Mouse (Mus musculus): ENCODE measurements at regions not wholly inside any gene's neighbourhood (a gene's known extent, or its start where the extent isn't known, plus 50 kb on each side); places are given as distances from the start of the nearest gene placed in this dataset.

GRCm38 (mm10) chr16:53201449-53201848 is 747.6 kb upstream of the Alcam start:
- H3K9ac ChIP-seq (ENCODE audit: insufficient read depth, low read depth) = no peak overlapping the region
- in situ Hi-C loops (cut with MboI; ENCODE audit: low pct_ligation_motif_present, low pct_unique_long_range_greater_than_20kb, low sequenced_read_pairs) (no loop called here), dilution Hi-C loops (cut with MboI; ENCODE audit: extremely low pct_ligation_motif_present, extremely low pct_unique_long_range_greater_than_20kb, low sequenced_read_pairs) (no loop called here)
- no peaks in the 10 kb centered on the region for H3K4me1 ChIP-seq (ENCODE audit: control insufficient read depth in 1 of 2, insufficient read depth in 2 of 2)
- H3K4me3 ChIP-seq (replicated peaks in 1 of 3; ENCODE audit: low read depth in 2 of 3, low read length in 2 of 3, poor library complexity in 1 of 3) = no peak overlapping the region
- TF ChIP-seq IRF4 (IDR thresholded peaks at IDR 0.05; ENCODE audit: low read depth, low read length) (no peak), EP300 (IDR thresholded peaks at IDR 0.05; ENCODE audit: low read length) (no peak), RCOR1 (conservative IDR thresholded peaks at IDR 0.05; ENCODE audit: low read depth, low read length) (no peak), MEF2A (IDR thresholded peaks at IDR 0.05; ENCODE audit: borderline replicate concordance, low read depth, low read length) (no peak), JUND (conservative IDR thresholded peaks at IDR 0.05; ENCODE audit: low read depth, low read length) (no peak), POLR2AphosphoS2 (IDR thresholded peaks at IDR 0.05; ENCODE audit: low read depth, low read length) (no peak), TCF12 (IDR thresholded peaks at IDR 0.05; ENCODE audit: low read depth, low read length) (no peak)
- DNase-seq (ENCODE audit: extremely low read depth) = no peak
- no peaks in the 10 kb centered on the region for H3K36me3 ChIP-seq (replicated peaks in 1 of 2; ENCODE audit: control insufficient read depth in 1 of 2, insufficient read depth in 1 of 2, low read length in 1 of 2)
- H3K27ac ChIP-seq (ENCODE audit: insufficient read depth, low read depth) = no peak overlapping the region
- H3K79me2 ChIP-seq (replicated peaks; ENCODE audit: control insufficient read depth, extremely low read depth, insufficient read depth, poor library complexity, severe bottlenecking) = no peaks in the 10 kb centered on the region
- H3K9me3 ChIP-seq (replicated peaks; ENCODE audit: low read length) = no peaks in the 10 kb centered on the region
- no peaks in the 10 kb centered on the region for H3K27me3 ChIP-seq (replicated peaks)
- no peak overlapping the region for H3K4me2 ChIP-seq (ENCODE audit: insufficient read depth, low read depth, poor library complexity, severe bottlenecking)

- DNase-seq (ENCODE audit: extremely low read depth) = no peak
- Histone ChIP-seq H3K9ac (ENCODE audit: insufficient read depth, low read depth) (no peak overlapping the region), H3K79me2 (replicated peaks; ENCODE audit: control insufficient read depth, extremely low read depth, insufficient read depth, poor library complexity, severe bottlenecking) (no peaks in the 10 kb centered on the region), H3K27me3 (replicated peaks) (no peaks in the 10 kb centered on the region), H3K4me3 (replicated peaks in 1 of 3; ENCODE audit: low read depth in 2 of 3, low read length in 2 of 3, poor library complexity in 1 of 3) (no peak overlapping the region), H3K36me3 (replicated peaks in 1 of 2; ENCODE audit: control insufficient read depth in 1 of 2, insufficient read depth in 1 of 2, low read length in 1 of 2) (no peaks in the 10 kb centered on the region), H3K9me3 (replicated peaks; ENCODE audit: low read length) (no peaks in the 10 kb centered on the region), H3K27ac (ENCODE audit: insufficient read depth, low read depth) (no peak overlapping the region), H3K4me1 (ENCODE audit: control insufficient read depth in 1 of 2, insufficient read depth in 2 of 2) (no peaks in the 10 kb centered on the region), H3K4me2 (ENCODE audit: insufficient read depth, low read depth, poor library complexity, severe bottlenecking) (no peak overlapping the region)
- TF ChIP-seq ZKSCAN1 (IDR thresholded peaks at IDR 0.05; ENCODE audit: borderline replicate concordance, low read depth, low read length) = no peak
- TF ChIP-seq MAZ (IDR thresholded peaks at IDR 0.05; ENCODE audit: low read depth, low read length) = no peak
- TF ChIP-seq ETS1 (conservative IDR thresholded peaks at IDR 0.05; ENCODE audit: low read depth, low read length) = no peak
- TF ChIP-seq GABPA (IDR thresholded peaks at IDR 0.05; ENCODE audit: insufficient replicate concordance, low read depth, low read length) = no peak
- no peak for TF ChIP-seq JUN (IDR thresholded peaks at IDR 0.05; ENCODE audit: insufficient read depth, low read depth, low read length)
- TF ChIP-seq POLR2AphosphoS2 (IDR thresholded peaks at IDR 0.05; ENCODE audit: low read depth, low read length) = no peak
- TF ChIP-seq CHD2 (IDR thresholded peaks at IDR 0.05; ENCODE audit: low read length) = no peak
- TF ChIP-seq RCOR1 (conservative IDR thresholded peaks at IDR 0.05; ENCODE audit: low read depth, low read length) = no peak
- no peak for TF ChIP-seq EP300 (IDR thresholded peaks at IDR 0.05; ENCODE audit: low read length)
- no peak for TF ChIP-seq RAD21 (IDR thresholded peaks at IDR 0.05; ENCODE audit: low read depth, low read length)
- dilution Hi-C loops (cut with MboI; ENCODE audit: extremely low pct_ligation_motif_present, extremely low pct_unique_long_range_greater_than_20kb, low sequenced_read_pairs) (no loop called here), in situ Hi-C loops (cut with MboI; ENCODE audit: low pct_ligation_motif_present, low pct_unique_long_range_greater_than_20kb, low sequenced_read_pairs) (no loop called here)
Observed at GRCm38 (mm10) chr16:53186444-53186843, 732.6 kb upstream of the Alcam start.
